Mouse (Mus musculus): ENCODE data around the gene C2cd5.

- TF ChIP-seq POLR2A (IDR thresholded peaks at IDR 0.05; ENCODE audit: insufficient read depth, low read depth, low read length) (no peak), CTCF (IDR thresholded peaks at IDR 0.05; ENCODE audit: insufficient read depth, low read depth, low read length) (no peak)
These were observed 30.3 kb downstream of the C2cd5 start for GRCm38 (mm10) chr6:143069606-143070005.

Measured in olfactory bulb, adult 2 months (tissue).